Mouse (Mus musculus) midbrain, embryonic 14.5 days (tissue): Measurements from ENCODE around the gene Tnr. TPM values are rescaled to one million over a fixed set of nuclear protein-coding genes. Genes with fewer than 3 reads are reported as not detected.
A peak's percentile ranks its signal among the peaks of the same experiment; 100 is the strongest.

ENCODE experiments used
- ATAC-seq: fragments of 200-750 bp; cut with Nextera tagmentation; 2 replicates; pipeline ENCODE4 v1.8.0; 2017; ENCODE audit warnings: moderate number of reproducible peaks, moderate library complexity; ENCODE audit not compliant: low FRiP score, low TSS enrichment
- DNase-seq: peaks from one replicate; pipeline ENCODE4 v3.0.0-alpha.2; 2015
- H3K27ac ChIP-seq: fragments of 300-500 bp; sonication (generic); replicated peaks from 2 replicates; pipeline ENCODE4 v1.5.1; 2014; ENCODE audit warnings: mild to moderate bottlenecking, low read depth, low read length, moderate library complexity
- H3K27me3 ChIP-seq: fragments of 300-500 bp; sonication (generic); 2 replicates; pipeline ENCODE4 v1.6.1; 2014; ENCODE audit warnings: low read length, control low read depth, mixed read lengths; ENCODE audit not compliant: control insufficient read depth, insufficient read depth
- H3K36me3 ChIP-seq: fragments of 300-500 bp; sonication (generic); 2 replicates; pipeline ENCODE4 v1.6.1; 2014; ENCODE audit warnings: low read length, control low read depth; ENCODE audit not compliant: control insufficient read depth, insufficient read depth
- H3K4me1 ChIP-seq: fragments of 300-500 bp; sonication (generic); 2 replicates; pipeline ENCODE4 v1.6.1; 2014; ENCODE audit warnings: mild to moderate bottlenecking, antibody characterized with exemption, low read length, control low read depth; ENCODE audit not compliant: control insufficient read depth, insufficient read depth
- H3K4me2 ChIP-seq: fragments of 300-500 bp; sonication (generic); 2 replicates; pipeline ENCODE4 v1.6.1; 2014; ENCODE audit warnings: mild to moderate bottlenecking, low read length, moderate library complexity
- H3K4me3 ChIP-seq: fragments of 300-500 bp; sonication (generic); replicated peaks from 2 replicates; pipeline ENCODE4 v1.5.1; 2014; ENCODE audit warnings: low read depth, low read length
- H3K9ac ChIP-seq: fragments of 300-500 bp; sonication (generic); replicated peaks from 2 replicates; pipeline ENCODE4 v1.6.1; 2014; ENCODE audit warnings: mild to moderate bottlenecking, low read length, moderate library complexity
- H3K9me3 ChIP-seq: fragments of 300-500 bp; sonication (generic); 2 replicates; pipeline ENCODE4 v1.6.1; 2016; ENCODE audit warnings: low read length, control low read depth, mixed read lengths; ENCODE audit not compliant: control insufficient read depth
- WGBS: fragments of 180-500 bp; shearing (Covaris S2); extraction: QIAGEN DNeasy Blood & Tissue Kit; methylation state at CpG from one replicate; pipeline ENCODE4 v1.1.7; 2014; 5-methylcytosine and 5-hydroxymethylcytosine counted together
- polyA plus RNA-seq: library from polyadenylated mRNA; unstranded; fragments of >200 nt; fragmentation: Nextera tagmentation; extraction: Ambion mirVana; gene quantifications from 2 replicates; pipeline ENCODE4 v1.2.1, GENCODE M21; 2014

Gene Tnr
- polyA plus RNA-seq, 1 experiment from 2014 or later: 4.4 TPM

GRCm38 (mm10) chr1:159681252-159681651 lies 157.7 kb downstream of the Tnr start:
- no peaks in the 10 kb centered on the region for H3K9me3 ChIP-seq
- H3K9ac ChIP-seq: no peak overlapping the region
- H3K4me1 ChIP-seq: peaks cover 22% of the 10 kb centered on the region
- H3K27me3 ChIP-seq: no peaks in the 10 kb centered on the region
- no peaks in the 10 kb centered on the region for H3K36me3 ChIP-seq
- no peak overlapping the region for H3K4me2 ChIP-seq
- ATAC-seq: no peak
- no peak overlapping the region for H3K27ac ChIP-seq
- no peak for DNase-seq
- WGBS: 81% methylated on average over 2 of the region's 2 CpGs
- no peak overlapping the region for H3K4me3 ChIP-seq

DNA sequence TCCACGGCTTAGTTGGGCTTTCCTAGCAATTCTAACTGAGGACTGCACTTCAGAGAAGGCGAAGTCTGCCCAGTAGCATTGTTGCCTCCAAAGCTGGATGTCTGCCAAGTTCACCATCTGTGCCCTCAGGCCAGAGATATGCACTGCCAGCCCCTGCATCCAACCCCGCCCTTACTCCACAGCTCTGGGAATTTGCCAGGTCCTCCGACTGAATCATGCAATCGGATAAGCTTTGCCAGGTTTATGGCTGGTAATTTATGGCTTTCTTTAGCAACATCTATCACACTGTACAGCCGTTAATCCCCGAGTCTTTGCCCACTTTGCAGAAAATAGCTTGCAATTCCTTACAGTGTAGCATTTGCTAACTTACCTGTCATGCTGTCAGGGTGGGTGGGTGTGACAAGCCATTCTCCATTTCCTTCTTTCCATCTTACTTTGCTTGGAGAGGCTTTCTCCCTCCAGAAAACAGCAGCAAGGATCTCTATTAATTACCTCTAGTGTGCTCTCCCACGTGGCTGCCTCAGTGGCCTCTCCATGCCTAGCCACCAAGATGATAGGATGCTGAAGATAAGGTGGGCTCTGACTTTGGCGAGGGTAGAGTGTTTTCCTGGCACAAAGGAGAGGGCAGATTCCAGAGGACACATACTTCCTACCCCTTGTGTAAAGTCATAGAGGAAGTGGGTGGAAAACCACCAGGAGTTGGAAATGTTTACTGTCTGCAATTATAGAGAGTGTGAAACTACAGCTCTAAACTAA lies 163.1 kb downstream of the Tnr start:
- H3K4me2 ChIP-seq: no peak overlapping the region; the same call in 1 of the 2 replicates
- no peak overlapping the region for H3K9ac ChIP-seq
- DNase-seq (peak; percentile 91), ATAC-seq (peak; percentile 85)
- peak overlapping the region; percentile 64 for H3K27ac ChIP-seq
- no peaks in the 10 kb centered on the region for H3K36me3 ChIP-seq
- peaks cover 20% of the 10 kb centered on the region for H3K4me1 ChIP-seq
- H3K4me3 ChIP-seq: no peak overlapping the region
- 43% methylated on average over 9 of the region's 9 CpGs for WGBS
- no peaks in the 10 kb centered on the region for H3K9me3 ChIP-seq
- H3K27me3 ChIP-seq: no peaks in the 10 kb centered on the region

- no peaks in the 10 kb centered on the region for H3K36me3 ChIP-seq
- H3K4me1 ChIP-seq: peaks cover 5% of the 10 kb centered on the region; the same call in 1 of the 2 replicates
- no peaks in the 10 kb centered on the region for H3K27me3 ChIP-seq
- WGBS: 18% methylated on average over 4 of the region's 4 CpGs
- ATAC-seq (no peak), DNase-seq (no peak)
- H3K9me3 ChIP-seq: no peaks in the 10 kb centered on the region
- H3K4me2 ChIP-seq: no peak overlapping the region
- no peak overlapping the region for H3K9ac ChIP-seq
- H3K27ac ChIP-seq: no peak overlapping the region
- no peak overlapping the region for H3K4me3 ChIP-seq
These were observed 173.1 kb downstream of the Tnr start for GRCm38 (mm10) chr1:159696717-159697116.

DNA sequence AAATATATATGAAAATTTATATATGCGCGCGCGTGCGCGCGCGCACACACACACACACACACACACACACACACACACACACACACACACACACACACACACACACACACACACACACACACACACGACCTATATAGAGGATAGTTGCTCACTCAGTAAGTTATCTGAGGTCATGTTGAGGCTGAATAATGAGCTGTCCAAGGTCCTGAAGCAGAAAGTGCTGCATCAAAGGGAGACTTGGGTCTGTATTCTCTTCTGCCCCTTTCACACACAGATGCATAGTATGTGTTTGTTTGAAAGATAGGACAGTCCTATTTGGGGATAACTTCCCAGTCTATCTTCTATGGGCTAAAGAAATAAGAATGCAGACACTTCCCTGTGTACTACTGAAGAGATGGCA lies 178.5 kb downstream of the Tnr start:
- ATAC-seq (no peak), DNase-seq (peak; percentile 55)
- Histone ChIP-seq H3K36me3 (no peaks in the 10 kb centered on the region), H3K27me3 (no peaks in the 10 kb centered on the region), H3K27ac (no peak overlapping the region), H3K4me1 (peaks cover 5% of the 10 kb centered on the region; the same call in 1 of the 2 replicates), H3K4me3 (no peak overlapping the region), H3K9me3 (no peaks in the 10 kb centered on the region), H3K4me2 (no peak overlapping the region), H3K9ac (no peak overlapping the region)
- 82% methylated on average over 9 of the region's 9 CpGs for WGBS

DNA sequence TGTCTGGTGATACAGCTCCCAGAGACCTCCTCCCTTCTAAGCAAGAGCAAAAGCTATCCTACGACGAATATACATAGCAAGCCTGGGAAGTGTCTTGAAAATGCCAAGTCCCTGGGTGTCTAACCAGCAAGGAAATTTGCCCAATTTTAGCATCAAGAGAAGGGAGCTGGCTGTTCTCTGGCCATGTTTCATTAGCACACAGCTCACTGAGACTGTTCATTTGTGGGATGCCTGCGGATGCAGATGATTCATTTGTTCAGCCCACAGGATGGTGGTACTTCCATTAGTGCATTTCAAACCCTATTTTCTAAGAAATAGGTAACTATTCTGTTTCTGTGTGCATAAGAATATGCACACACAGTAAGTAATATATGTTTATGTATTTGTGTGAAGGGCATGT lies 181.4 kb downstream of the Tnr start:
- H3K27ac ChIP-seq: no peak overlapping the region
- H3K4me2 ChIP-seq: no peak overlapping the region
- H3K4me1 ChIP-seq: no peaks in the 10 kb centered on the region
- H3K36me3 ChIP-seq: no peaks in the 10 kb centered on the region
- no peak for ATAC-seq
- no peak overlapping the region for H3K9ac ChIP-seq
- H3K27me3 ChIP-seq: no peaks in the 10 kb centered on the region
- no peak for DNase-seq
- H3K9me3 ChIP-seq: no peaks in the 10 kb centered on the region
- WGBS: 93% methylated on average over 3 of the region's 3 CpGs
- no peak overlapping the region for H3K4me3 ChIP-seq

DNA sequence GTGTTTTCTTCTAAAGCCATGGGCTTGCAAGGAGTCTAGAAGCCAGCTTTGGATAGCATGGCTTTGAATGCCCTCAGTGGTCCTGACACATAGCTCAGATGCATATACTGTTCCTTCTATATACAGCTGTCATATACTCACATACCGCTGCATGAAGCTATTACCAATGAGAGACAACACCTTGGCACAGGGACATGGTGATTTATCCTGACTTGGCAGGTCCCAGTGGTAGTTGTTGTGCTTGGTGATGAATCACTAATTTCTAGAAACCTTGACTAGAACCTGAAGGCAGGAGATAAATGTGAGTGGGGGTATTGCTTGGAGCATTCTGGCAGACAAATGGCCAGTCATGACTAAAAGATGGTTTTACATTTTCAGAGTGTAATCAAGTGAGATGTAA lies 192.7 kb downstream of the Tnr start:
- no peak for ATAC-seq
- Histone ChIP-seq H3K4me2 (no peak overlapping the region), H3K27ac (no peak overlapping the region), H3K27me3 (no peaks in the 10 kb centered on the region), H3K36me3 (no peaks in the 10 kb centered on the region), H3K4me1 (no peaks in the 10 kb centered on the region), H3K9ac (no peak overlapping the region), H3K4me3 (no peak overlapping the region), H3K9me3 (no peaks in the 10 kb centered on the region)
- 88% methylated on average over 1 of the region's 1 CpGs for WGBS
- no peak for DNase-seq

DNA sequence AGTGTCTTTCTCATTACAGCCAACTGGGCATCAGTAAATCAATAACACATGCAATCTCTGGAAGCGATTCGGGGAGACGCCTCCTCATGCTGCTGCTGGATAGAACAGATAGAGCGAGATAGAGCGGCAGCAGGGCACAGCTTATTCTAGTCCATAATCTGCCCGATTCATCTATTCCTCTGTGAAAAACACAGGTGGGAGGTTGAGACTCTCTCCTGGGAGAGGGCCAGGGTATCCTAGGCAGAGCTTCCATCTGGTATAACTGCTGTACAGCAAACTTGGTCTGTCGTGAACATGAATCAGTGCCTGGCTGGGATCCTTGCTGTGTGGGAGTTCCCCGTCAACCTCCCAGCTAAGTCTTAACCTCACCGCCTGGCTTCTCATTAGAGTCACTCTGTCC lies 193.4 kb downstream of the Tnr start:
- 83% methylated on average over 9 of the region's 9 CpGs for WGBS
- Histone ChIP-seq H3K4me2 (no peak overlapping the region), H3K4me1 (no peaks in the 10 kb centered on the region), H3K36me3 (no peaks in the 10 kb centered on the region), H3K9ac (no peak overlapping the region), H3K27me3 (no peaks in the 10 kb centered on the region), H3K4me3 (no peak overlapping the region), H3K27ac (no peak overlapping the region), H3K9me3 (no peaks in the 10 kb centered on the region)
- no peak for ATAC-seq
- DNase-seq: no peak

- Histone ChIP-seq H3K4me2 (no peak overlapping the region), H3K9me3 (no peaks in the 10 kb centered on the region), H3K27ac (no peak overlapping the region), H3K36me3 (no peaks in the 10 kb centered on the region), H3K9ac (no peak overlapping the region), H3K4me1 (no peaks in the 10 kb centered on the region), H3K27me3 (no peaks in the 10 kb centered on the region), H3K4me3 (no peak overlapping the region)
- no peak for ATAC-seq
- WGBS: 86% methylated on average over 5 of the region's 5 CpGs
- DNase-seq: no peak
These were observed 200.2 kb downstream of the Tnr start for GRCm38 (mm10) chr1:159723733-159724132.

DNA sequence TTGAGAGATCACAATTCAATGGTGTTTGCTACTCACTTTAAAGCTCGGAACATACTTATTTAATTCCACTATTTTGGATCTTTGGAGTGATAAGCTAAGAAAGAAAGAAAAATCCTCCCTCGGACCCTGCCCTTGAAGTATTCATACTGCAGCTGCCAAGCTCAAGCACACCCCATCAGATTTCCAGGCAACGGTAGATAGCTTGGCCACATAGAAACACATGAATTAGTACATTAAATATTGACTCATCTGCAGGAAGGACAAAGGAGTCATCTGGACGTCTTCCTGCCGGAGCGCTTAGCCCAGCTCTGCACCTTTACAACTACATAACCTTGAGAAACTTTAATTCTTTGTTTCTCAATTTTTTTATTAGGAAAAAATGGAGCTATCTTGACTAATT lies 205.7 kb downstream of the Tnr start:
- H3K36me3 ChIP-seq: no peaks in the 10 kb centered on the region
- H3K9me3 ChIP-seq: no peaks in the 10 kb centered on the region
- H3K4me3 ChIP-seq: no peak overlapping the region
- no peak overlapping the region for H3K9ac ChIP-seq
- H3K4me2 ChIP-seq: no peak overlapping the region
- H3K27ac ChIP-seq: no peak overlapping the region
- ATAC-seq: no peak
- DNase-seq: no peak
- 0 out of 2 replicates have a peak, but pooled peaks cover 3% of the 10 kb centered on the region for H3K4me1 ChIP-seq
- WGBS: 90% methylated on average over 6 of the region's 6 CpGs
- H3K27me3 ChIP-seq: no peaks in the 10 kb centered on the region
